Mouse (Mus musculus) fat pad, adult 2 months (tissue): ENCODE measurements around the gene Srsf2.
"Not testable (repeated sequence)": the region's sequence is repeated elsewhere in the genome, so short reads cannot be mapped to it uniquely, and the experiment has no call there.

Experiments
- DNase-seq: peaks from one replicate; pipeline ENCODE4 v3.0.0-alpha.2; 2011; ENCODE audit warnings: low read depth, low spot score; ENCODE audit errors: extremely low read depth

The Srsf2 gene

DNA sequence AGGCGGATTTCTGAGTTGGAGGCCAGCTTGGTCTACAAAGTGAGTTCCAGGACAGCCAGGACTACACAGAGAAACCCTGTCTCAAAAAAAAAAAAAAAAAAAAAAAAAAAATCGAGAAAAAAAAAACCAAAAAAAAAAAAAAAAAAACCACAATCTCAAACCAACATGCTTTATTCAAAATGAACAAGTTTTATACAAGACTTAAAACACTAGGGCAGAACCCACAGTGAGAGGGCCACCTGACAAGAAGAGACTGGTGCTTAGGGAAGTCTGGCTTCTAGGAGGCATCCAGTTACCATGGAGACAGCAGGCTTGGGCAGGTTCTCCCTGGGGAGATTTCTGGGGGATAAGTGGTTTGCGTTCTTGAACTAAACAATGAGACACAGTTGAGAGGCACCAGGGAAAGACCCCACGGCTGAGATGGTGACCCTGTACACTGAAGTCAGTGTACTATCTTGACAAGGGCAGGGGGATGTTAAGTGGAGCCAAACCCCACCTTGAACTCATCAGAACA is 20.7 kb downstream of the Srsf2 start:
- no peak for DNase-seq

DNA sequence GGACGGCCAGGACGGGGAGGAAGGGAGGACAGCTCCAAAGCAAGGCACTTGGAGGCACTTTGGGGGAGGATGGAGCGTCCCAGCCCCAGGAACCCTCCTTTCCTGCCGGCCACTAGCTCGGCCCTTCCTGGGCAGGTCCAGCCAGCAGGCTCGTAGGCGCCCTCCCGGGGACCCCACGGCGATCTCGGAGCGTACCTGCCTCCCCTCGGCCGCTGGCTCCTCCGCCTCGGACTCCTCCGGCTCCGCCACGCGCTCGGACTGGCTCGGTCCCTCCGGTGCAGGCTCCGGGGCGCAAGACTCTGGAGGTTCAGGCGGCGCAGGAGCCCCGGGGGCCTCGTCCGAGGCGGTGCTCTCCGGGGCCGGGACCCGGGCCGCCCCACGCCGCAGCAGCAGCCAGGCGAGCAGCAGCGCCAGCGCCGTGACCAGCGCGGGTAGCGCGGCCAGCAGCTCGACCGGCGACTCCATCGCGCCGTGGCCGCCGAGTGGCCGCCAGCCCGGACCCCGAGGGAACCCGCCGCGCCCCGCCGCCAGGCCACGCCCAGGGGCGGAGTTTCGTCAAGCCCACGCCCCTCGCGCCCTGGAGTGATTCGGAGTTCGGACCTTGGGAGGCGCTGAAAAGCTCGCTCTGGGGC is 25.2 kb downstream of the Srsf2 start, which contains the start of gene Mxra7:
Mxra7 (minus strand) TSS at position 513 of the 632 bp plus-strand sequence.
- no peak for DNase-seq

DNA sequence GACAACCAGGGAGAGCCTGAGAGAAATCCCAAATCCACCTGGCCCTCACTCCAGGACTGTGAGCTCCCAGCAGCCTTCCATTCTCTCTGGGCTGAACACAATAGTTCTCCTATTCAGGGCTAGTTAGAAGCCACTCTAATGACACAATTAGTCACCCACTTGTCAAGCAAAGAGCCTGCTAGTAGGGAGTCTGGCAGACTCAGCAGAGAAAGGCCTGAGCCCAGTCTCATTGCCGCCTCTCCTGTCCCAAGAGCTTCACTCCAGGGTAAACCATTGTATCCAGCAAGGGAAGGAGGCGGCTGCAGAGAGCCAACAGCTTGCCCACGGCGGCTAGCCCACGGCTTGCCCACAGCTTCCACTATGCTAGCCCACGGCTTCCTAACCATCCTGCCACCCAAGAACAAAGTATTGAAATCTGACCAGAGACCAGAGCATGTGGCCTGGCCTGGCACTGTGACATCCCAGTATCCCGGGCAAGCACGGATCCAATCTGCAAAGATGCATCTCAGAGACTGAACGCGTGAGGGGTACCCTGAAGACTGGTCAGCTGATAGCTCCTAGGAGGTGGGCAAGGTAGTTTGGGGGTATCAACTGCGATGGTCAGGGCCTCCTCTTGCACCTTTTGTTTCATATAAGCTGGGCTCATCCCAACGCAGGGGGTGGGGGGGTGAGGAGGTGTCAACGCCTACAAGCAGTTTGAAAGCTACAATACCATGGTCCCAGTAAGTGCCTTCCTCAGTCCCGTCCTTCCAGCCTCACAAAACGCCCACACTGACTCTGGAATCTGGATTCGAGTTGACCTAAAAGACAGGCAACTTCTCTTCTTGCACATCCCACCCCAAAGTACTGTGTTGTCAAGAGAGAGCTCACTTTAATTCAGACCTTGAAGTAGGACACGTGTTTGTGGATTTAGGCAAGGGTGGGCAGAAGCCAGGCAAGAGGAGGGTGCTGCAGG is 26.1 kb downstream of the Srsf2 start:
- DNase-seq = no peak

DNA sequence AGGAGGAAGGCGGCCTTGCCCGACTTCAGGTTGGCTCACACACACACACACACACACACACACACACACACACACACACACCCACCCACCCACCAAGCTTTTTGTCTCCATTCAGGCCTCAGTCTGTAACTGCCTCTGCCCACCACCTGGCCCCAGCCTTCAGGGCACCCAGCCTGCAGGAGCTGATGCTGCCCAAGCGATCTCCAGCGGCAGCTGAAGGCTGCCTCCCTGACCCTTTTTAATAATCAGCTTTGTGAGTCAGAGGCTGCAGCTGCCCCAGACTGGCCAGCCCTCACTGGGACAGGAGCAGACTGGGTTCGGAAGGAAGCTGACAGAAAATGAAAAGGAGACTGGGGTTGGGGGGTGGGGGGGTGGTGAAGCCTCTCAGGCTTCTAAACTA is 27.7 kb downstream of the Srsf2 start:
- DNase-seq = no peak

DNA sequence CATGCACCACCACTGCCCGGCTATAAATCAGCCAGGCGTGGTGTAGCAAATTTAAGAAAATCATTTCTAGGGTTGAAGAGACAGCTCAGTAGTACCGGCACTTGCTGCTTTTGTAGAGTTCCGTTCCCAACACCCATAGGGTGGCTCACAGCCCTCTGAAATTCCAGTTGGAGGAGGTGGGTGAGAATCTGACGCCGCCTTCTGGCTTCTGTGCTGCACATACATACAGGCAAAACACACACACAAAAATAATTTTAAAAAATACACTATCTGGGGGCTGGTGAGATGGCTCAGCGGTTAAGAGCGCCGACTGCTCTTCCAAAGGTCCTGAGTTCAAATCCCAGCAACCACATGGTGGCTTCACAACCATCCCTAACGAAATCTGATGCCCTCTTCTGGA is 29.0 kb downstream of the Srsf2 start:
- not testable (repeated sequence) for DNase-seq

DNA sequence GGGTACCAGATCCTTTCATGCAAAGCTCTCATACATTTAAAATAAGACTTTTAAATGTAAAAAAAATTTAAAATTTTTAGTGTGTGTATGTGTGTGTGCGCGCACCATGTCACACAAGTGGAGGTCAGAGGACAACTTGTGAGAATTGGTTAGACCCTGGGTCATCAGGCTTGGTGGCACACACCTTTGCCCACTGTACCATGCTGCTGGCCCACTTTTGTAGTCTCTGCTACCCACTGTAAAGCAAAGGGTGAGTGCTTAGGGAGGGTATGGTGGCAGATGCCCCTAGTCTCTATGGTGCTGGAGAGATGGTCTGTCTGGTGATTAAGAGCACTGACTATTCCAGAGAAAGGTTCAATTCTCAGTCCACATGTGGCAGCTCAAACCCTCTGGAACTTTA is 29.6 kb downstream of the Srsf2 start:
- DNase-seq = no peak

DNA sequence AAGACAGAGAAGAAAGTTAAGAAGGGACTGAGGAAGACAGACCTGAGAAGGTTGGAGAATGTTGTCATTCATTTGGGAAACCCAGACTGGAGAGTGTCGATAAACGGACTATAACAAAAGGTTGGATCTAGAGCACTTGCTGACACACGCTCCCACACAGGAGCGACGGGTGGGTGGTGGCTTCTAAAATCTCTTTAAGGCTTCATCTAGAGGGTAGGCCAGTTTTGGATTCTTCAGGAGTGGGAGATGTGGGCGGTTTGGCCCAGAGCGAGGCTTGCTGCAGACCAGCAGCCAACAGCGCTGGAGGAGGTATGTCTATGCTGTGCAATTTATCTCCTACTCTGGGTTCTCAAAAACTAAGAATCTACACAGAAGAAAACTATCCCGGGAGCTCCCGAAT is 30.3 kb downstream of the Srsf2 start:
- no peak for DNase-seq

DNA sequence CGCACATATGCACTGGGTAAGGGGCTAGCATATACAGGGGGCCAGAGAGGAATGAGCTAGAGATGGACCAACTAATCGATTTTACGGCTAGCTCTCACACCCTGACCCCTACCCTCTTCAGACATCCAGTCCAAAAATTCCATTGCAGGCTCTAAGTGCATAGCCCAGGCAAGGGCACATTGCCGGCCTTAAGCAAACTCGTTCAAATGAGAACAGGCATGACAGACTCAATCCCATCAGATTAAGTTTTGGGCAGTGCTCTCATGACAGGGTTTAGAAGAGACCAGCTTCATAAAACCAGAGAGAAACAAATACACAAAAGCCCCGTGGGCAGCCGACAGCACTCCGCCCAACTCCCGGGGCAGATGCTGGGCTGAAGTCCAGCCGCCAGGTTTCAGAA is 30.7 kb downstream of the Srsf2 start:
- DNase-seq = no peak

DNA sequence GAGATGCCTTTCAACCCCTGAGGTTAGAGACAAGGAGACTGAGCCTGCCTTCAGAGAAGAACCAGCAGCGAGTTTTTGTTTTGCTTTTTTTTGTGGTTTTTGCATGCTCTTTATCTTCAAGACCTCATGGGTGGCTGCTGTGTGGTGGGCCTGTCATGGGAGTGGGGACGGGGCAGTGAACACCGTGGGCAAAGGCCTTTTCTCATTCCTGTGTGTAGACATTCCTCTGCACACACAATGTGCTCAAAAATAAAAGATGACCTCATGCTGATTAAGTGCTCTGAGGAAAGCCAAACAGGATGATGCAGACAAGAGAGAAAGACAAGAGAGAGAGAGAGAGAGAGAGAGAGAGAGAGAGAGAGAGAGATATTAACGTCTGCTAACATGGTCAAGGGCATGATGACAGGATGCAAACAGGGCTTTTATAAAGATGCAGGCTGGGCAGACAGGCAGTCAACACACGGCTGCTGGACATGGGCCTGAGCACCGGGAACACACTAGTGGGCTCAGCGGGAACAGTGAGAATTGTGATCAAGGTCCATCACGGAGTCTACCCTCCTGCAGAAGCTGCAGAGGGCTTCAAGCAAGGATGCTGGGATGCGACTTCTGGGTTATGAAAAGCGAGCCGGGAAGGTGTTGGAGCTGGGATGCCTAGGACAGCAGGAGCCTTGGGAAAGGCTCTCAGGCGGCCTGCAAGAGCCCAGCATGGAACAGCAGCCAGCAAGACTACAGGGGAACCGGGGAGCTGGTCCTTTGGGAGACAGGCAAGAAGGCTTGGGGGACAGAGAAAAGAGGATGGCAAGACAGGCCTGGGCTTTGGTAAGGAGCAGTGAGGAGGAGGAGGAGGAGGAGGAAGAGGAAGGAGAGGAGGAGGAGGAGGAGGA is 31.6 kb downstream of the Srsf2 start:
- DNase-seq = no peak

DNA sequence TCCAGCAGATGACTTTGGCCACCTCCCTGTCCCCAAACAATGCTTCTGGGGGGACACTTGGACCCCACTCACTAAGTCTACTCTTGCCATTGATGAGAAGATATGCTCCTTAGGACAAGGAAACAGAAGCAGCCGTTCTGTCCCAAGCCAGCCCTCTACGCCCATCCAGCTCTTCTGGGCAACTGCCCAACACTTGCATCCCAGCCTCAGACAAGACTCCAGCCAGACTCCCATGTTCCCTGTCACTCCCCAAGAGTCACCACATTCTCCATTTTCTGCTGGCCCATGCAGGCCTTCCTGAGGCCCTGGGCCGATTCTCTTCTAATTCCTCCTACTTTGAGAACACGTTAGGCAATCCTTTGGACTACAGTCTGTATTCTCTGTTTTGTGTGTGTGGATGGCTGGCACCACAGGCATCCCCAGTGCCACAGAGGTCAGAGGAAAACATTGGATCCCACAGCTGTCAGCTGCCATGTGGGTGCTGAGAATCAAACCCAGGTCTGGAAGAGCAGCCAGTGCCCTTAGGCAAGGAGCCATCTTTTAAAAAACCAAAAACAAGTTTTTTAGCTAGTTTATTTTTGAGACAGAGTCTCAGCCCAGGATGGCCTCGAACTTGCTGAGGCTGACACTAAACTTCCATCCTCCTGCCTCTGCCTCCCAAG is 32.8 kb downstream of the Srsf2 start:
- no peak for DNase-seq

DNA sequence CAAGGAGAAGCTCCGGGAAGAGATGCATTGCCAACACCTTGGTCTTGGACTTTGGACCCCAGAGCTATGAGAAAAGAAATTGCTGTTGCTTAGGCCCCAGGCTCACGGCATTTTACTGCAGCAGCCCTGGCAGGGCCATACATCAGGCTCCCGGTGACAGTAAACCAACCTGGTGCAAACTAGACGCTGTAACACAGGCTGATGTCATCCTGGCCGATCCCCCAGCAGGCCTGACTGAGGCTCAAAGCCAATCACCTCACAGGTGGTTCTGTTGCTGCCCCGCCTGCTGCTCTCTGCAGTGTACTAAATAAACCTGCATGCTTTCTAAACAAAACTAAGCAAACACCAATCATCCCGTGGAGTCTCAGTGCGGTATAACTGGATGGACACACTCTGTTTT is 34.2 kb downstream of the Srsf2 start:
- DNase-seq = no peak

DNA sequence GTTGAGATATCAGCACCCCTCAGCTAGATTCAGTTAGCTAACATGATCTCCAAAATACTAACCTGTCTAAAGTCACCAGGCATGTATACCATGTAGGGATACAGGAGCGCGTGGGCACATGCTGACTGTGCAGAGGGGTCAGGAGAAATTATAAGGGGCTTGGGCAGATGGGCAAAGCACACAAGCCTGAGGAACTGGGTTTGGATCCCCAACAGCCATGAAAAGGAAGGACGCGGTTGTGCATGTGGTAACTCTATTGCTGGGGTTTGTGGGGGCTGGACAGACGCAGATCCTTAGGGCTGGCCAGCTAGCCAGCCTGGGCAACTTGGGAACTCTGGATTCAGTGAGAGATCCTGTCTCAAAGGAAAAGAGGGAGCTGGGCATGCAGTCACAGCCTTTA is 35.3 kb downstream of the Srsf2 start:
- no peak for DNase-seq

DNA sequence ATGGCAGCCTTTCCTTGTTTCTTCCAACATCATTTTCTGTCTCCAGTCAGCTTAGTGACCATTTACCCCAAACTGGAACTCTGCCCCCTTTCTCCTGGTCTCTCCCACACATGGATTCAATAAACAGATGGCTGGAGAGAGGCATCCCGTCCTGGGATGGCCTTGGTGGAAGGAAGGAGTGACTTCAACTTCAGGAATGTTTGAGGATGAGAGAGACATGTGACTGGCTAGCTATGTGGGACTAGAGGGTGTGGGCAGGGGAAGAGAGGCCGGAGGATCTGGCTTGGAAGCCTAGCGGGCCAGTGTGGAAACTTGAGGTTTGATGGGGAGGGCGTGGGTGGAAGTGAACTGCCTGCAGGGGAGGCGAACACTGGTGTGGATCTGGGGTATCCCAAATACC is 36.1 kb downstream of the Srsf2 start:
- no peak for DNase-seq

DNA sequence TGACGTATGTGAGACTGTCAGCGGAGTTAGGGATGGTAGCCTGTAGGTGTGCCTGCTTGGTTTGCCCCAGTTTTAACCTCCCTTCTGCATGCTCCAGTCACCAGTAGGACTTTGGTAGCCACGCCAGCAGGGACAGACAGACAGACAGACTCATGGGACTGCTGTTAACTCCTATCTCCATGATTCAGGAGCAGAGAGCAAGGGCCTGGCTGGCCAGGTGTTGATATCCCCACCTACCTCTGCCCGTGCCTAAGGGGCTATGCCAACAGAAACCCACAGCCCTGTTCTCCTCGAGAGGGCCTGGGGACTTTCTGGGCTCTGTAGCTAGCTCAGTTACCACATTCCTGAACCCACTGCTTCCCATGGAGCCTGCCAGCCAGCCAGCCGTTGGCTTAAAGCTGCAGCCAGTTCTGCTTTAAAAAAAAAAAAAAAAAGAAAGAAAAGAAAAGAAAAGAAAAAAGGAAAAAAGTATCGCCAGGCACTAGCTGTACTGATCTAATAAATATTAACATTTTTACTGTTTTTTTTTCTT is 37.9 kb downstream of the Srsf2 start:
- no peak for DNase-seq

DNA sequence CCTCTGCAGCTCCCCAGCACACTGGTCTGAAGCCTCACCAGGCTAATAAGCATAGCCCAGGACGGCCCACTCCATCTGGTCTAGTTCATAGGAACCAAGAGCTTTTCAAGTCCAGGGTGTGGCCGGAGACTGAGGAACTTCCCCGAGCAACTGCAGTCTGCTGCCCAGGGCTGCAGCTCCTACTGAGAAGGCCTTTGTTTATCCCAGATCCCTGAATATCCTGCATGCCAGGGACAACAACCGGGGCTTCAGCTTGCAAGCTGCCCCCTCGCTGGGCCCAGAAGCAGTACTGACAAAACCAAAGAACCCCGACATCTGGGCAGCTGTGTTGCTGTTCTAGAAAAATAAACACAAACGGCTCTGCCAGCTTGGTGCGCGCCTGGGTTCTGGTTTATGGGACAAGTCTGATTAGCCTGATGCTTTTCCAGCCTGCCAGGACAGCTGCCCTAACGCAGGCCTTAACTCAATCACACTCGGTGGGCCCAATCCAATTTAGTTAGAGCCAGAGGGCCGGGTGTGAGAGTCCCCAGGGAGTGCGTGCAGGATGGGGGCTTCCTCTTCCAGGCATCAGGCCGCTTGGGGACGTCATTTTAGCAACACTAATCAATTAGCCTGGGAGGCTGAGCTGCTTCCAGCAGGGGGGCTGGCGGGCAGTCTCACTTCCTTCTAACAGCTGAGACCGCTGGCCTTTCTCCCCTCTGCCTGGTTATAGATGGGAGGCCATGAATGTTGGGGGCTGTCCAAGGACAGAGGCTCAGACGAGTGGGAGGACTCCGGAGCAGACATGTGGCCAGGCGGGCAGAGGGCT is 38.6 kb downstream of the Srsf2 start:
- no peak for DNase-seq

DNA sequence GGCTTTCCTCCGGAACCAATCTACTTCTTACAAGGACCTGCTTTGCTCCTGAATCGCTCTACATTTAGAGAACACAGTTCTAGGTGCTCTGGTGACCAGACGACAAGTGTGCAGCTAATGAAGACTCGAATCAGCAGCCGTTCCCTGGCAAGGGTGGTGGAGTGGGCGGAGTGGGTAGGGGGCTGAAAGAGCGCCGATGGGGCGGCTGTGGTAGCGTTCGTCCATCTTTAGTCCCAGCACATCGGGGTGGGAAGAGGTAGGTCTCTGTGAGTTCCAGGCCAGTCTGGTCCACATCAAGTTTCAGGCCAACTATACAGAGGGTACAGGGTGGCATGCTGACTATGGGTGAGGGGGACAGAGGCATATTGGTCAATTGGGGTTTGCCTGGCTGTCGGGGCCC is 39.3 kb downstream of the Srsf2 start:
- DNase-seq = no peak

DNA sequence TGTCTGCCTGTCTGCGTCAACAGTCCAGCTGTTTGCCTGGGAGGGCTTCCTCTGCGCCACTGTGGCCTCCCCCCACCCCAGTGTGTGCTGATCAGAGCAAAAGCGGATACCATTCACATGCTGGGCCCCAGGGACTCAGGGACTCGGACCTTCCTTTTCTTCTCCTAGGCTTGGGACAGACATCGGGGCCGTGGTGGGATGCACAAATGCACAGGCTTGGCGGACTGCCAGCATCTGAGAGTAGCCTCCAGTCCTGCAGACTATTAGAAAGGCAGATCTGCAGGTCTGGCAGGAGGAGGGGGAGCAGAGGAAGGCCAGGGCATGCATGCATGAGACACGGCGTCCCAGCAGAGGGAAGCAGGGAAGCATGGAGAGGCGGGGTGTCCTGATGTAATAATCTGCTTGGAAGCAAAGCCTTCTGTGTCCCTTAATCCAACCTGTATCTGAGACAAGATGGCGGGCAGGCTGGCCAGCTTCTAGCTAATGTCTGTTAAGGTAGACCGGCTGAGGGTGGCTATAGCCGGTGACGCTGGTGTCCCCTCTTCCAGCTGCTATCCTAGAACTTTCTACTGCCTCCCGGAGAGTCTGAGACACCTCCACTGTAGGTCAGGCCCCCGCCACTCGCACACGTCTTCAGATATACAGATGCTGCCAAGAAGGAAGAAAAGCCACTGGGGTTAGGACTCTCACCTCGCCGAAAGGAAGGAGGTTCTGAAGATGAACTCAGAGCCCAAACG is 39.9 kb downstream of the Srsf2 start:
- no peak for DNase-seq

DNA sequence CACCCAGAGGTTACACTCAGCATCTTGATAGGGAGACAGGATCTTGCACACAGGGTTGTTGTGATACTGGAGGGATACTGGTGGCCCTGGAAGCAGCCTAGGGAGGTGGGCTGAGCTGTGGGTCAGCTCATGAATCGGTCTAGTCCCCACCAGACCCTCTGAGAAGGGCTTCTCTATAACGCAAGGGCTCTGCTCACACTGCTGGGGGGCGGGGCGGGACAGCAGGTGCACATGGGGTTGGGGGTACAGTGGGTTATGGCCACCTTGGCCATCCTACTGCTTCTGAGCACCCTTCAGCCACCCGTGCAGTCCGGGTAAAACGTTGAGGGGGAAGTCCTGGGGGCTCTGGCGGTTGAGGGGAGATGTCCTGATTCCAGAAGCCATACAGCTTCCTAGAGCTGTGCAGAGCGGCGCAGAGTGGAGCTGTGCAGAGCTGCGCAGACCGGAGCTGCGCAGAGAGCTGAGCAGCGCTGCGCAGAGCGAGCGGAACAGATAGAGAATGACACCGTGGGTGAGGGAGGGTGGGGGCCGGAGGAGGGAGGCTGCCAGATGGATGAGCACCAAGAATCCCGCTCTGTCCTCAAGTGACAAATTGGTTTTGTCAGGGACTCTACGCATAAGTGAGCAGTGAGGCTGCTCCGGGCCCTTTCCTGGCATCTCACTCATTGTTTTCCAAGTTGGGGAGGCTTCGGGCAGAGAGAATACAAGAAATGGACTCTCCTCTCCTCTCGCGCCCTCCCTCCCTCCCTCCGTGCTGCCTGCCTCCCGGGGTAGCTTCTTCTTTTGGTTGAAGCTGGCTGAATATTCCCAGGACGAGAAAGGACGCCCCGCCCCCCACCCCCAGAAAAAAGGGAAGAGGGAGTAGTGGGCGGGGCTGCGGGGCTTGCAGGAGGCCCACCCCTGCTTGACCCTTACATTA is 41.7 kb downstream of the Srsf2 start:
- DNase-seq = no peak
